Mouse (Mus musculus): Measurements from ENCODE around the gene Frzb. TPM values are rescaled to one million over a fixed set of nuclear protein-coding genes. Genes with fewer than 3 reads are reported as not detected.

The Frzb gene
- polyA plus RNA-seq, 1 experiment from 2014 or later, result 111 TPM

GRCm38 (mm10) chr2:80444418-80445365 is 2.7 kb downstream of the Frzb start:
- WGBS, result 48% methylated on average over 14 of the region's 14 CpGs
- Histone ChIP-seq H3K4me1 (peaks cover 30% of the 10 kb centered on the region), H3K36me3 (peaks cover 45% of the 10 kb centered on the region), H3K9me3 (replicated peaks) (no peaks in the 10 kb centered on the region), H3K27ac (peak overlapping the region; percentile 94), H3K4me3 (peak overlapping the region; percentile 74), H3K27me3 (ENCODE audit: low read depth, poor library complexity, severe bottlenecking) (no peaks in the 10 kb centered on the region)
- DNase-seq (ENCODE audit: low spot score), result peak; percentile 42

- WGBS, result 96% methylated on average over 2 of the region's 2 CpGs
- H3K27me3 ChIP-seq (ENCODE audit: low read depth, poor library complexity, severe bottlenecking), result no peaks in the 10 kb centered on the region
- DNase-seq (ENCODE audit: low spot score), result peak; percentile 50
- peaks cover 31% of the 10 kb centered on the region for H3K4me1 ChIP-seq
- H3K27ac ChIP-seq, result no peak overlapping the region
- peaks cover 47% of the 10 kb centered on the region for H3K36me3 ChIP-seq
- H3K4me3 ChIP-seq, result peak overlapping the region; percentile 74
- H3K9me3 ChIP-seq (replicated peaks), result no peaks in the 10 kb centered on the region
Measured at GRCm38 (mm10) chr2:80443962-80444361, 3.5 kb downstream of the Frzb start.

GRCm38 (mm10) chr2:80441386-80441785 is 6.0 kb downstream of the Frzb start:
- peaks cover 23% of the 10 kb centered on the region for H3K4me1 ChIP-seq
- peaks cover 71% of the 10 kb centered on the region for H3K36me3 ChIP-seq
- H3K27ac ChIP-seq, result no peak overlapping the region
- 97% methylated on average over 3 of the region's 3 CpGs for WGBS
- no peak overlapping the region for H3K4me3 ChIP-seq
- H3K9me3 ChIP-seq (replicated peaks), result no peaks in the 10 kb centered on the region
- H3K27me3 ChIP-seq (ENCODE audit: low read depth, poor library complexity, severe bottlenecking), result no peaks in the 10 kb centered on the region
- DNase-seq (ENCODE audit: low spot score), result no peak

DNA sequence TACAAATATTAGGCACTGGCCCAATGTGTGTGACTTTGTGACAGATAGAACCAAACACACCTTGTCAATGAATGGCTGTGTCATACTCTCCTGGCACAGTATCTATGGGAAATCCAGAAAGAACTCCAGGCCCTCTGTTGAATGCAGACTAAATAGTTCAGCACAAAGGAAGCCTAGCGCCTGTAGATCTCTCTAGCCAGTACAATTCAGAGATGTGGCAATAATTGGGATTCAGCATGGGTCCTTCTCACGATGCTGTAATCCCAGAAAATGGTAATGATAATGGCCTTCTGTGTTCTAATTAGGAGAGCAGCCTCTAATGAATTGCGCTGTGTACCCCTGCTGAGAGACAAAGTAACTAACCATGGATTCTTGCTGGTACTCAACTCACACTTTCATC is 8.6 kb downstream of the Frzb start:
- Histone ChIP-seq H3K27me3 (ENCODE audit: low read depth, poor library complexity, severe bottlenecking) (no peaks in the 10 kb centered on the region), H3K4me3 (no peak overlapping the region), H3K4me1 (peaks cover 28% of the 10 kb centered on the region), H3K9me3 (replicated peaks) (no peaks in the 10 kb centered on the region), H3K36me3 (peaks cover 89% of the 10 kb centered on the region), H3K27ac (no peak overlapping the region)
- WGBS, result 81% methylated on average over 3 of the region's 3 CpGs
- no peak for DNase-seq (ENCODE audit: low spot score)

- H3K36me3 ChIP-seq, result peaks cover 87% of the 10 kb centered on the region
- H3K4me1 ChIP-seq, result peaks cover 28% of the 10 kb centered on the region
- H3K27ac ChIP-seq, result no peak overlapping the region
- DNase-seq (ENCODE audit: low spot score), result no peak
- WGBS, result 83% methylated on average over 2 of the region's 2 CpGs
- no peaks in the 10 kb centered on the region for H3K9me3 ChIP-seq (replicated peaks)
- no peaks in the 10 kb centered on the region for H3K27me3 ChIP-seq (ENCODE audit: low read depth, poor library complexity, severe bottlenecking)
- H3K4me3 ChIP-seq, result no peak overlapping the region
Measured at GRCm38 (mm10) chr2:80437401-80437800, 10.0 kb downstream of the Frzb start.

GRCm38 (mm10) chr2:80434783-80435572 is 12.4 kb downstream of the Frzb start:
- H3K9me3 ChIP-seq (replicated peaks), result no peaks in the 10 kb centered on the region
- WGBS, result 53% methylated on average over 11 of the region's 11 CpGs
- 0 out of 2 replicates have a peak overlapping the region, but pooled peaks have one; percentile 42 for H3K27ac ChIP-seq
- no peaks in the 10 kb centered on the region for H3K27me3 ChIP-seq (ENCODE audit: low read depth, poor library complexity, severe bottlenecking)
- peaks cover 29% of the 10 kb centered on the region for H3K4me1 ChIP-seq
- H3K36me3 ChIP-seq, result peaks cover 84% of the 10 kb centered on the region
- DNase-seq (ENCODE audit: low spot score), result no peak
- no peak overlapping the region for H3K4me3 ChIP-seq

DNA sequence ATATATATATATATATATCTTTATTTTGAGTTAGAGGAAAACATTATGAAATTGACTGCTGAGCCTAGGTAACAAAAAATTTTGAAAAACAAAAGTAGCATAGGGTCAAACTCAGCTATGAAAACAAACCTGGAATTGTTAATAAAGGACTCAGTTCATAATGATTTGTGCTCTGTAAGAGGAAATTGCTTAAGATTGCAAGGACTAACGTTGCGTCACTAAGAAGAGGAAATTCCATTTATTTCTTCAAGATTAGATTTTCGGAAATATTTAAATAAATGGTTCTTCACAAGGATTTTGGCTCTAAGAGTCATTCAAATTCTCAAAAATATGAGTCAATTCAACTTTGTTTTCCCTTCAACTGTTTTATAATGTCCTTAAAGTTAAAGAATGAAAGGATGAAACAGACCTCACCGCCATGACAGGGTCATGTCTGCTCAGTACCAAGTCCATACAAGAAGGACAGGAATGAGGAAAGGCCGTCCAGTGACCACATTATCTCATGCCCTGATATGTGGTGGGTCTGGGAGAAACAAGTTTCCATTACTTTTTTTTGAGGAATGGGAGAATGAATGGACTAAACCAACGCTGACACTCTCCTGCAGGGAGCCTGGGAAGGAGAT is 14.1 kb downstream of the Frzb start:
- H3K9me3 ChIP-seq (replicated peaks), result no peaks in the 10 kb centered on the region
- H3K4me3 ChIP-seq, result no peak overlapping the region
- DNase-seq (ENCODE audit: low spot score), result no peak
- H3K27ac ChIP-seq, result no peak overlapping the region
- WGBS, result 91% methylated on average over 6 of the region's 6 CpGs
- H3K4me1 ChIP-seq, result peaks cover 27% of the 10 kb centered on the region
- H3K27me3 ChIP-seq (ENCODE audit: low read depth, poor library complexity, severe bottlenecking), result no peaks in the 10 kb centered on the region
- H3K36me3 ChIP-seq, result peaks cover 83% of the 10 kb centered on the region

DNA sequence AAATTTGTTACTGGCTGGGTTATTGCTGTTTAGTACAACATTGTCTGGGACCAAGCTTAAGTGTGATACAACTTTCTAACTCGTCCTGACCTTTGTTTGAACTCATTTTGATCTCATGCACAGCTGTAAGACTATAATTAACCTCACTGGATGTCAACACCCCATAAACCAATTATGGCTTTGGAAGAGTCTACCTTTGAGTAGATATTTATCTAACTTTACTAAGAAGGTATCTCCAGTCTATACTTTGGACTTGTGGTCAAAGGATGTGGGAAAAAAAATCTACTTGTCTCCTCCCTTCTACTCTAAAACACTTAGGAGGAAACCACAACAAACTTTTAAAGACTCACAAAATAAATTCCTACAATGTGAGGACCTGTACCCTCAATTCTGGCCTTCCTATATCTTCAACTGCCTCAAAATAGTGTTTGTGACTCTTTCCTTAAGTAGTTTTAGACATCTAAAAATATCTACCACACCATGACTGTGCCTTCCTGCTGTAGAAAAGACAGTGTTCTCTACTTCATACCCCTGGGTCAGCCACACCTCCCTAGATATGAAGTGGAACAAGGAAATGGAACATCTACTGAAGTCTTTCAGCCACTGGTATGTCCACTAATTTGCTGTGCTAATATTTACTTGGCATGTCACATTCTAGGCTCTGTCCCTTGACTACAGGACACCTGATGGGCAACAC is 16.9 kb downstream of the Frzb start:
- peaks cover 69% of the 10 kb centered on the region for H3K36me3 ChIP-seq
- H3K4me3 ChIP-seq, result no peak overlapping the region
- no peak for DNase-seq (ENCODE audit: low spot score)
- H3K27me3 ChIP-seq (ENCODE audit: low read depth, poor library complexity, severe bottlenecking), result no peaks in the 10 kb centered on the region
- H3K9me3 ChIP-seq (replicated peaks), result no peaks in the 10 kb centered on the region
- 32% methylated on average over 1 of the region's 1 CpGs for WGBS
- no peak overlapping the region for H3K27ac ChIP-seq
- peaks cover 11% of the 10 kb centered on the region for H3K4me1 ChIP-seq

DNA sequence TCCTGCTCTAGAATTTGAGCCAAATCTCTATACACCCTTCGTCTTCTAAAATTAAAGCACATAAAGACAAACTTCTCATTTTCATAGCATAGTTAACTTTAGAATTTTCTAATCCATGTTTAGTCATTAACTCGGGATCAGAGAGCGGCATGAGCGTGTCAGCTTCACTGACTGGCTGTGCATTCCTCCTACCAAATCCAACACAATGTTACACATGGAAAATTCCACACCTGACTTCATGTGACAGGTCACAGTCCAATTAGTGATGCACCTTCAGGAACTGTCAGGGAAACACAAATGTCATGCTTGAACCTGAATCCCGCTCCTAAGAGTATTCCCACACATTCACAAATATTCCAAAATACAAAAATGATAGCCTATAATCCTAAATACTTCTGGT is 24.3 kb downstream of the Frzb start:
- WGBS, result 96% methylated on average over 5 of the region's 5 CpGs

DNA sequence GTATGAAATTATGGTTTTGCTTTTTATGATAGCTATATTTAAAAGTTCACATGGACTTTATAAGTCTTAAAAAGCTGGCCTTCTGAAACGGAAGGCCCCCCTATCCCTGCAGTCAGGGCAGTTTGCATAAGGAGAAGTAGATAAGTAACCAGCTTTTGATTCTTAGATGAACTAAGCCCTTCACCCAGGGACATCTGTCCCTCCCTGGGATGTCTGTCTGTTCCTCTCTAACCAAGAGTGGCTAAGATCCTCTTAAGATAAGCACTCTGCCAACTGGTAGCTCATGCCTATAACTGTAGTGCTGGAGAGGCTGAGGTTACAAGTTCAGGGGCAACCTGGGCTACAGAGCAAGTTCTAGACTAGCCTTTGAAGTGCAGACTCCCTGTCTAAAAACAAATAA is 25.4 kb downstream of the Frzb start:
- DNase-seq (ENCODE audit: low spot score), result no peak
- 72% methylated on average over 1 of the region's 1 CpGs for WGBS
- Histone ChIP-seq H3K4me1 (no peaks in the 10 kb centered on the region), H3K36me3 (peaks cover 83% of the 10 kb centered on the region), H3K27me3 (ENCODE audit: low read depth, poor library complexity, severe bottlenecking) (no peaks in the 10 kb centered on the region), H3K9me3 (replicated peaks) (no peaks in the 10 kb centered on the region), H3K4me3 (no peak overlapping the region), H3K27ac (no peak overlapping the region)

More for the DNA sequence above, 24.3 kb downstream of the Frzb start:
- Histone ChIP-seq H3K4me1 (no peaks in the 10 kb centered on the region), H3K36me3 (peaks cover 72% of the 10 kb centered on the region), H3K27me3 (ENCODE audit: low read depth, poor library complexity, severe bottlenecking) (no peaks in the 10 kb centered on the region), H3K9me3 (replicated peaks) (no peaks in the 10 kb centered on the region), H3K4me3 (no peak overlapping the region), H3K27ac (no peak overlapping the region)
- no peak for DNase-seq (ENCODE audit: low spot score)

GRCm38 (mm10) chr2:80416286-80416685 is 31.1 kb downstream of the Frzb start:
- DNase-seq (ENCODE audit: low spot score), result no peak
- Histone ChIP-seq H3K36me3 (peaks cover 93% of the 10 kb centered on the region), H3K9me3 (replicated peaks) (no peaks in the 10 kb centered on the region), H3K4me1 (peaks cover 15% of the 10 kb centered on the region), H3K27me3 (ENCODE audit: low read depth, poor library complexity, severe bottlenecking) (no peaks in the 10 kb centered on the region), H3K4me3 (no peak overlapping the region), H3K27ac (no peak overlapping the region)
- WGBS, result 92% methylated on average over 6 of the region's 6 CpGs

DNA sequence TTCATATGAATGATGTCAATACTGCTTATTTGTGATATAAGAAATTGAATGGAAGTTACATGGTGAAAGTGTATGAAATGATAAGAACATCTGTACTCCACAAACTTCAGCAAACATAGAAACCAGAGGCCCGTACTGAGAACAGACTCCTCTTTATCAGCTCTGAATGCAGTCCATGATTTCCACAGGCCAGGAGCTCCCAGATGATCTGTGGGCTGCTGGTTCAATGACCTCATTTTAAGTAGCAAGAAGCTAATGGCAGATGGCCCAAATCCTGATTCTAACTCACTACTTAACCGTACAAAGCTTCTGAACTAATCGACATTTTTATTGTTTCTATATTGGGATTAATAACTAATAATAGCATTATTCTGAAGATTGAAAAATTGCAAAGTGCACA is 33.0 kb downstream of the Frzb start:
- Histone ChIP-seq H3K9me3 (replicated peaks) (no peaks in the 10 kb centered on the region), H3K4me1 (peaks cover 28% of the 10 kb centered on the region), H3K36me3 (peaks cover 85% of the 10 kb centered on the region), H3K27me3 (ENCODE audit: low read depth, poor library complexity, severe bottlenecking) (no peaks in the 10 kb centered on the region), H3K27ac (no peak overlapping the region), H3K4me3 (no peak overlapping the region)
- DNase-seq (ENCODE audit: low spot score), result no peak
- WGBS, result 89% methylated on average over 3 of the region's 3 CpGs

Measured in limb, embryonic 10.5 days (tissue).